Mouse (Mus musculus) intestine, postnatal 0 days (tissue): ENCODE measurements around the gene Snapin. TPM values are rescaled to one million over a fixed set of nuclear protein-coding genes. Genes with fewer than 3 reads are reported as not detected.

ENCODE experiments used
- ATAC-seq: fragments of 200-750 bp; cut with Nextera tagmentation; 2 replicates; pipeline ENCODE4 v1.8.0; 2017; ENCODE audit warnings: mild to moderate bottlenecking, moderate TSS enrichment, moderate library complexity
- H3K27ac ChIP-seq: fragments of 300-500 bp; sonication (generic); 2 replicates; pipeline ENCODE4 v1.5.1; 2014; ENCODE audit warnings: mild to moderate bottlenecking, low read depth, low read length, moderate library complexity
- H3K27me3 ChIP-seq: fragments of 300-500 bp; sonication (generic); replicated peaks from 2 replicates; pipeline ENCODE4 v1.6.1; 2014; ENCODE audit warnings: low read length, mixed read lengths; ENCODE audit not compliant: control insufficient read depth, insufficient read depth
- H3K36me3 ChIP-seq: fragments of 300-500 bp; sonication (generic); 2 replicates; pipeline ENCODE4 v1.6.1; 2014; ENCODE audit warnings: mild to moderate bottlenecking, moderate library complexity; ENCODE audit not compliant: control insufficient read depth, insufficient read depth
- H3K4me1 ChIP-seq: fragments of 300-500 bp; sonication (generic); replicated peaks from 2 replicates; pipeline ENCODE4 v1.6.1; 2014; ENCODE audit warnings: antibody characterized with exemption, low read length, mixed read lengths; ENCODE audit not compliant: control insufficient read depth, insufficient read depth
- H3K4me2 ChIP-seq: fragments of 300-500 bp; sonication (generic); replicated peaks from 2 replicates; pipeline ENCODE4 v1.6.1; 2014; ENCODE audit warnings: low read depth, mild to moderate bottlenecking, moderate library complexity
- H3K4me3 ChIP-seq: fragments of 300-500 bp; sonication (generic); 2 replicates; pipeline ENCODE4 v1.5.1; 2014; ENCODE audit warnings: low read depth, low read length
- H3K9ac ChIP-seq: fragments of 300-500 bp; sonication (generic); 2 replicates; pipeline ENCODE4 v1.6.1; 2014; ENCODE audit warnings: mild to moderate bottlenecking, low read depth, low read length
- H3K9me3 ChIP-seq: fragments of 300-500 bp; sonication (generic); 2 replicates; pipeline ENCODE4 v1.6.1; 2016; ENCODE audit warnings: mixed run types; ENCODE audit not compliant: control insufficient read depth
- CTCF ChIP-seq: sonication (generic); IDR thresholded peaks from 2 replicates; pipeline ENCODE4 v1.5.1; 2016; ENCODE audit warnings: low read depth, mild to moderate bottlenecking, control low read depth, antibody characterized with exemption, moderate library complexity
- WGBS: fragments of 180-500 bp; shearing (Covaris S2); extraction: QIAGEN DNeasy Blood & Tissue Kit; methylation state at CpG from one replicate; pipeline ENCODE4 v1.1.7; 2014; 5-methylcytosine and 5-hydroxymethylcytosine counted together
- polyA plus RNA-seq: library from polyadenylated mRNA; unstranded; fragments of >200 nt; fragmentation: Nextera tagmentation; extraction: Ambion mirVana; gene quantifications from 2 replicates; pipeline ENCODE4 v1.2.1, GENCODE M21; 2015

The Snapin gene
- polyA plus RNA-seq, 1 experiment from 2014 or later: 53.1 TPM

DNA sequence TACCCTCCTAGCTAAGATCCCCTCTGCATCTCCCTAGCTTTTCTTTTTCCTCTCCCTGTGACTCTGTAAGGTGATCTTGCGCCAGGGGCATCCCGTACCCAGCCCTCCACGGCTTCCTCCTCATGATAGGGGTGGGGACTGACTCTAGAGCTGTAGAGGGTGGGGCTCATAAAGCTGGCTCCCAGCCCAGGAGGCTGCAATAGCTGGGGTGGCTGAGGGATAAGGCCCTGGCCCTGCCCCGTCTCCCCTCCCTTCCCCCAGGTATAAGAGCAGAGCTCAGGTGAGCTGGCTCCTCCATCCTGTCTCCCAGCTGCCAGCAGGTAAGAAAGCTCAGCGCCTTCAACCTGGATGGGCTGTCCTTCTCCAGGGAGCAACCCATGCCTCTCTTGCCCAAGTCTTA, 35.7 kb upstream of the Snapin start, which contains the start of gene S100a14:
Gene S100a14, plus strand, starts transcription at position 277 of the 400 bp plus-strand sequence.
- H3K27ac ChIP-seq: no peak within 1 kb of the TSS

DNA sequence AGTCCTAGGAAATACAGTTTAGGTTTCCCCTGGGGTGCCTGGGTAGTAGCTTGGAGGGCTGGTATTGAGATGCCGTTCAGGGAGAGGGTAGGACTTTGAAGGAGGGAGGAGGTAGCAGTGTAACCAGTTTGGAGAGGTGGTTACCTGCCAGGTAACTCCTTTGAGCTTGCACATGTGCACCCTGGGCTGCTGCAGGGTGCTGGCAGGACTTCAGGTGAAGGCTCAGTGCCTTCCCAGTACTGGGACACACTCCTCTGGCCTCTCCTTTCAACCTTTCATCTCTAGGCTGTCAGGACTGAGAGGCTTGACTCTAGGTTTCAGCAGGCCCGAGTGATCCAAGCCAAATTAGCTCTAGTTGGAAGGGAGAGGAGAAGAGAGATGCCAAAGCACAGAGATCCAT, 35.2 kb upstream of the Snapin start:
- no peak overlapping the region for H3K4me2 ChIP-seq
- no peak overlapping the region for H3K27ac ChIP-seq
- ATAC-seq: no peak
- no peak overlapping the region for H3K9ac ChIP-seq
- H3K4me1 ChIP-seq: peaks cover 5% of the 10 kb centered on the region
- 68% methylated on average over 2 of the region's 2 CpGs for WGBS
- H3K36me3 ChIP-seq: peaks cover 7% of the 10 kb centered on the region; the same call in 1 of the 2 replicates
- no peak overlapping the region for H3K4me3 ChIP-seq
- H3K9me3 ChIP-seq: no peaks in the 10 kb centered on the region
- H3K27me3 ChIP-seq: no peaks in the 10 kb centered on the region
- TF ChIP-seq CTCF: no peak

More for the DNA sequence above, 35.7 kb upstream of the Snapin start, which contains the start of gene S100a14:
- no peak for TF ChIP-seq CTCF
- peak; percentile 86 for ATAC-seq
- Histone ChIP-seq H3K4me3 (no peak within 1 kb of the TSS), H3K4me2 (peak within 1 kb of the TSS; percentile 27; the same call in 1 of the 2 replicates), H3K9ac (no peak within 1 kb of the TSS), H3K9me3 (no peaks in the 10 kb centered on the region), H3K36me3 (peaks cover 7% of the 10 kb centered on the region; the same call in 1 of the 2 replicates), H3K27me3 (no peaks in the 10 kb centered on the region), H3K4me1 (peaks cover 5% of the 10 kb centered on the region)
- 25% methylated on average over 5 of the region's 5 CpGs for WGBS

DNA sequence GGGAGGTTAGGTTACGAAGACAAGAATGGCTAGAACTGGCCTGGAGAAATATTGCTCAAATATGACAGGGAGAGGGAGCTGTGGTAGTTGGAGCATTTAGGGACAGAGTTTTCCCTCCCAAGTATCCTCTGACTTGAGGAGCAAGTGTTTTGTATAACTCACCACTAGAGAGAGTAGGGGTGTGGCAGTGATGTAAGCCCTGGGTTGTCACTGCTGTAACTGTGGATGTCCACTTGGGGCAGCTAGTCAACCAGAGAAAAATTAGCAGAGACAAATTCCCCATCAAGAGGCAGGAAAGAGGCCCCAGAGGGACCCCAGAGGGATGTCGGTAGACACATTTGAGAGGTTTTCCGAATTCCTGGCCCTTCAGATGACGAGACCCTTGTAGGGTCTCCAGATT, 34.6 kb upstream of the Snapin start:
- no peaks in the 10 kb centered on the region for H3K27me3 ChIP-seq
- ATAC-seq: peak; percentile 46
- H3K4me3 ChIP-seq: no peak overlapping the region
- WGBS: 65% methylated on average over 4 of the region's 4 CpGs
- peaks cover 5% of the 10 kb centered on the region for H3K4me1 ChIP-seq
- peaks cover 7% of the 10 kb centered on the region; the same call in 1 of the 2 replicates for H3K36me3 ChIP-seq
- H3K9ac ChIP-seq: no peak overlapping the region
- no peak overlapping the region for H3K4me2 ChIP-seq
- peak; percentile 92 for TF ChIP-seq CTCF
- no peaks in the 10 kb centered on the region for H3K9me3 ChIP-seq
- no peak overlapping the region for H3K27ac ChIP-seq

DNA sequence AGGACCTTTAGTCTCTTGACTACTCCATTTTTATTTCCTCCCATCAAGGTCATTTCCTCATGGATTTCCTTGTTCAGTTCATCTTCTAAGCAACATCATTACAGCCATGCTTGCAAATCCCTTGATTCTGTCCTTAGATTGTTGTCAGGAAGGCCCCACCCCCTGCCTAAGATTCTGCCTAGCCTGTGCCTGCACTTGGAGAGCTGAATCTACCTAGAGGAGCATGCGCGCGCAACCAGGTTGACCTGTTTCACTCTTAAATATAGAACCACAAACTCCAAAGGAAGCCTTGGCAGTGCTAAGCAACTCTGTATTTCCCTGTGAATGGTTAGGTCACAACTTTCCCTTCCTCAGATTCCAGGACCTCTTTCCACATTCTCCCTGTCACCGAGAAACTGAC, 26.9 kb upstream of the Snapin start:
- no peak overlapping the region for H3K9ac ChIP-seq
- H3K4me1 ChIP-seq: no peaks in the 10 kb centered on the region
- no peak overlapping the region for H3K4me3 ChIP-seq
- no peaks in the 10 kb centered on the region for H3K36me3 ChIP-seq
- 76% methylated on average over 4 of the region's 4 CpGs for WGBS
- no peaks in the 10 kb centered on the region for H3K27me3 ChIP-seq
- no peak overlapping the region for H3K27ac ChIP-seq
- TF ChIP-seq CTCF: no peak
- no peak for ATAC-seq
- H3K4me2 ChIP-seq: no peak overlapping the region
- H3K9me3 ChIP-seq: no peaks in the 10 kb centered on the region

DNA sequence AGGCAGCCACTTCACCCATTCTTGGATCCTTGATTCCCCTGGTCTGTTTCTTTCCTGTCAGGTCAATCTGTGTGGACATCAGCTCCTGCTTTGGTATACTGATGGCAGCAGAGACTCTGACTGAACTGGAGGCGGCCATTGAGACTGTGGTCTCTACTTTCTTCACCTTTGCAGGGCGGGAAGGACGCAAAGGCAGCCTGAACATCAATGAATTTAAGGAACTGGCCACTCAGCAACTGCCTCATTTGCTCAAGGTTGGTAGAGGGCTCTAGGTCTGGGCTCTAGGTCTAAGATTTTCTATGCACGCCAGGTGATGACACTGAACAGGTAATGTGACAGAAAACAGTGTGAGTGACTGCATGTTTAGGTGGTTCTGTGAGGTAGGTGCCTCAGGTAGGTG, 25.0 kb upstream of the Snapin start:
- Histone ChIP-seq H3K36me3 (no peaks in the 10 kb centered on the region), H3K27ac (no peak overlapping the region), H3K9ac (no peak overlapping the region), H3K27me3 (no peaks in the 10 kb centered on the region), H3K4me2 (peak overlapping the region; percentile 83; the same call in 1 of the 2 replicates), H3K4me3 (no peak overlapping the region), H3K9me3 (no peaks in the 10 kb centered on the region), H3K4me1 (no peaks in the 10 kb centered on the region)
- 93% methylated on average over 4 of the region's 4 CpGs for WGBS
- TF ChIP-seq CTCF: no peak
- ATAC-seq: no peak

DNA sequence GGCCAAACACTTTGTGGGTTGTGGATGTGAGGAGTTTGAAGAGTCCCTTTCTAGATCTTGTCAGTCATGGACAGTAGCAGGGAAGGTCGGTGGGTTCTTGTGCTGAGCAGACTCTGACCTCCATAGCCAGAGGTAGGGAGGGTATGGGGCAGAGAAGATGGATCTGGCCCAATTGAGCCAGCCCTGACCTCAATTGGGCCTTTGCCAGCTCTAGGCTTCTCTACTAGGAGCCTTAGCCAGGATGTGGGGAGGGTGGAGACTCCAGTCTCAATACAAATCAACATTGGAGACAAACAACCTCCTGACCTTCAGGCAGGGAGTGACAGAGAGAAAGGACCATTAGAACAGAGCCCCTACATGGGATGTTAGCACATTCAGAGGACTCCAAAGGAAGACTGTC, 24.4 kb upstream of the Snapin start:
- no peak for TF ChIP-seq CTCF
- Histone ChIP-seq H3K27me3 (no peaks in the 10 kb centered on the region), H3K27ac (0 out of 2 replicates have a peak overlapping the region, but pooled peaks have one; percentile 71), H3K4me1 (no peaks in the 10 kb centered on the region), H3K4me2 (peak overlapping the region; percentile 83), H3K9ac (peak overlapping the region; percentile 48; the same call in 1 of the 2 replicates), H3K4me3 (peak overlapping the region; percentile 45), H3K9me3 (no peaks in the 10 kb centered on the region), H3K36me3 (no peaks in the 10 kb centered on the region)
- WGBS: 17% methylated on average over 1 of the region's 1 CpGs
- no peak for ATAC-seq
